Mouse (Mus musculus) cerebellum, adult 9-11 months (tissue): ENCODE data around the gene Hoxa2.
A peak's percentile ranks its signal among the peaks of the same experiment; 100 is the strongest.

Experiments
- DNase-seq: peaks from one replicate; pipeline ENCODE4 v3.0.0; 2022

Hoxa2 gene

DNA sequence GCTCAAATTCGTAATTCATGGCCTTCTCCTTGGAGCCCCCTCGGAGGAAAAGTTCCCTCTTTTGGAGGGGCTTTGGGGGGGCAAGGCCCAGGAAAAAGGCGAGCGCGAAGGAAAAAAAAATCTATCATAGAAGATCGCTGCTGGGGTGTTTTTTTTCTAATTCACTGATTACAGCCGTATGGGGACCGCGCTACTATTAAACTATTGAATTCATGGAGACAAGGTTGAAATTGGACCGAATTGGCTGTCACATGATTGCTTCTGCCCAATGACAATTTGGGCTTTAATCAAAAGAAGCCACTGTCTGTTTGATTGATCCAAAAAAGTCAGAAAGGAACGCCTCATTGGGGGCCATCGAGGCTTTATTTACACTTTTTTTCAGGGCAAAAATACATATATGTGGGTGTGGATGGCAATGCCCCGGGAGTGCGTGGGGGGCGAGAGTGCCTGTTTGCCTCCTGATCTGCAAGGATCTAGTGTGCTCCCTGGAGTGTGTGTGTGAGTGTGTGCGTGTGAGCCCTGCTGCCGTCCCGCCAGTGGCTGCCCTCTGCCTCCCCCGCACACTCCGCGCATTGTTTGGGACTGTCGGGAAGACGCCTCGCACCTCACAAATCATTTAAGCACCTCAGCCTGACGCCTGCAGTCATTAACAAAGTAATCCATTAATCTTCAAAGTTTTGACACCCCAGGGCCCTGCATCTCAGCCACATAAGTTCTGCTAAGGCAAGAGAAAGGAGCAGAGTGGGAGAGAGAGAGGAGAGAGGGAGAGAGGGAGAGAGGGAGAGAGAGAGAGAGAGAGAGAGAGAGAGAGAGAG is at the start of gene Hoxa2:
Gene Hoxa2 (minus strand): TSS at position 206 of the 815 bp plus-strand sequence.
- DNase-seq: no peak

DNA sequence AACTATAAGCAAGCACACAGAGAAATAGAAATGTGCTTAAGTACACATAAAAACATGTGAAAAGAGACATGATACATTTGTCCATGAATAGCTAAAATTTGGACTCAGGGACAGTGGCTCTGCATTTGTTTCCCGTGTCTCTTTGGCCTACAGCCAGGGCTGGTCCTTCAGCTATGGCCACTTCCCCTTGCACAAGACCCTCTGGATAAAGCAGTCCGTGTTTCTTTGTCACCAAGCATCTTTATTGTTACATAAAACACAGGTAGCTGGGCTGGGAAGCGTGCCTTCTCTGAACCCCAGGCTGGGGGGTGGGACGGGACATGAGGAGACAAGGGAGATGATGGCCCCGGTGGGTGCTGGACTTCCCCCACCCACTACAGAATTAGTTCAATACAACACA is 49.6 kb upstream of the Hoxa2 start:
- no peak for DNase-seq

DNA sequence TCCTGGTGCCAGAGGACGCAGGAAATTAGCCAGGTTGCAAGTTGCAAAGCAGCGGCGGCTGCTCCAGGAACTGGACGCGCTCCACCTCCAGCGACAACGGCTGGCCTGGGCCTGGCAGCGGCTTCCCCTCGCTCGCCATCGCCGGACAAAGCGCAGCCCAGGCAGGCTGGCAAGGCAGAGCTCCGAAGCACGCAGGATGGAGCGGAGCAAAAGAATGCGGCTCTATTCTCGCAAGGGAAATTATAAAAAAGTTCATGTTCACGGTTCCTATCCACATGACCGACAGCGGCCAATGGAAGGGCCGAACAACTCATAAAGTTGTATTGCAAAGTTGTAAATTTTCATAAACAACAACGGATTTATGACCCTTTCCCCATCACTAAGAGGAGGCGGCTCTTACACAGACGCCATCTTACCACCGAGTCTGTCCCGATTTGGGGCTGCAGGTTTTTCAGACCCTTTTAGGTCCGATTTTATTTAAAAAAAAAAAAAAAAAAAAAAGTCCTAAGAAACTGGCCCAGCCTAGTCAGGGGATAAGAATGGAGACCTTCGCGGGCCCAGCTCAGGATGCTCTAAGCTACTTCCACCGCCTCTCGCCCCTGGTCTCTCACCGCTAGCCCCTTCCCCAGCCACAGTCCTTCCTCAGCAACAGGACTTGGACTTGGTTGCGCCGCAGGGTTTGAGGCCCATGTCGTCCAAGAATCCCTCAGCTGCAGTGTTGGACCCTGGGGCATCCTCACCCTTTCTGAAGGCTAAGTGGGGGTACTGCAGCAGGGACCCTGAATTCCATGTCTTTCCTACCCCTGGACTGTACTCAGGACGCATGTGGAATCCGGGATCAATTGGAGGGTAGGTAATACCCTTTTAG is 48.7 kb upstream of the Hoxa2 start, which contains the start of the genes Hoxa3 and Gm28308:
Gene Hoxa3 (minus strand): TSS at position 218 of the 868 bp plus-strand sequence.
Gene Gm28308 (minus strand): TSS at position 221 of the 868 bp plus-strand sequence.
- DNase-seq: no peak

DNA sequence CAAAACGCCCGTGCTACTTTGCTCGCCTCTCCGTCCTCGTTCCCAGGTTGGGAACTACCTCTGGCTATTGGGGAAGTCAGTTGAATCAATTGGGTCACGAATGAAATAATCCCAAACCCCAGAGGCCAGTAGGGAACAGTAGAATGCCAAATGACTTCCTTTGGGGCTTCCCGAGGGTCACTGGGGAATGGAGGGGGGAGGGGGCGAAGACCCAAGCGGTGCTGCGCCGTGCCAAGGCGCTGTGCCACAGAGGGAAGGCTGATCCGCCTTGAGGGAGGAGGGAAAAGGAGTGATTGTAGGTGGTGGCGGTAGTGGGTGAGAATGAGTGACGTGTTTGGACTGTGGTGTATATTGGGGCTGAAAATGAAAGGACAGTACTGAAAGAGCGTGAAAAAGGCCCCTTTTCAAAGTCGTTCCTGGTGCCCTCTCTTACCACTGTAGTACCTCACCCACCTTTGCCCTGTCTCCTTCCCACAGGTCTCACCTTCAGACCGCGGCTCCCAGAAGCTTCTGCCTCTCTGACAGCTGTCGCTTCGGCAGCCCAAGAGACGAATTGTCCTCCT is 48.0 kb upstream of the Hoxa2 start:
- no peak for DNase-seq

DNA sequence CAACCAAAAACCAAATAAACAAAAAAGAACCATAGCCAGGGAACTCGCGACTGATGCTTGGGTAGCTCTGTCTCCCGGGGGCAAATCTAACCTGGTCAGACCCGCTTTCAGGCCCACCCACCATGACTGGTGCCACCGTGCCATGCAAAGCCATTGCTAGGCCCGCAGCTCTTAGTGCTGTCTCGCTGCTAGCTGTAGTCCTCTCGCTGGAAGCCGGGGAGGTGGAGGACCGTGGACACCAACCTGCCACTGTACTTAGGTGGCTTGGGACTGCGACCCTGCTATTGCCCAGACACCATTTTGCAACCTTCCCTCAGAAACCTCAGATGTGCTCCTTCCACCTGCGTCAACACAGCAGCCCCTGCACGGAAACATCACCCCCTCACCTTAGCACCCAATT is 47.3 kb upstream of the Hoxa2 start:
- DNase-seq: no peak

DNA sequence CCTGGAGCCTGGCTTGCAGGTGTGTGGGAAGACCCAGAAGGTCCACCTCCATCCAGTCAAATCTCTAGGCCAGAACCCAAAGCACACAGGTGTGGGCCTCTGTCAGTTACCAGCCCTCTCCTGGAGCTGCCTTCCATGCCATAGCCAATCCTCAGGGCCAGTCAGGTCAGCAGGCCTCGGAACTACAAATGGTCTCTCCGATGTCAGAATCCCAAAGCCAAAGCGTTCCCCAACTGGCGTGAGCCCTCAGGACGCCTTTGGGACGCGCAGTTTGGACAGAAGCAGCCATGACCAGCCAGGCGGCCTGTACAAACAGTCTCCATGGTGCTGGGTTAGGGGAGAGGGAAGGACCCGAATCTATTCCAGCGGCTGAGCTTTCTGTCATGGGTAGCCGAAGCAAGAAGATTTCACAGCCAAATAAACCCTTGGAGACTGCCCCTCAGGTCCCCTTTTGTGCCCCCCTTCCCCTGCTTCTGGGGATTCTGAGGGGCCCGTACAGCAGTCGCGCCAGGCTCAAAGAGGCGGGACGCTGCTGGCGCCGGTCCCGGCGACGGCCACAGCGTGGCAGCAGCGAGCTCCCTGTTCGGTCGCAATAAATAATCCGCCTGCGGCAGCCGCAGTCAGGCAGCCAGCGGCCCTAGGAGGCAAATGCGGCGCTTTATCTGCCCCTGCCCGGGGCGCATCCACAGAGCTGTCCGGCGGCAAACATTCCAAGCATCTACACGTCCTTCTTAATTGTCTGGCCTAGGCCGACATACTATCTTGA is 46.7 kb upstream of the Hoxa2 start:
- DNase-seq: peak; percentile 41

DNA sequence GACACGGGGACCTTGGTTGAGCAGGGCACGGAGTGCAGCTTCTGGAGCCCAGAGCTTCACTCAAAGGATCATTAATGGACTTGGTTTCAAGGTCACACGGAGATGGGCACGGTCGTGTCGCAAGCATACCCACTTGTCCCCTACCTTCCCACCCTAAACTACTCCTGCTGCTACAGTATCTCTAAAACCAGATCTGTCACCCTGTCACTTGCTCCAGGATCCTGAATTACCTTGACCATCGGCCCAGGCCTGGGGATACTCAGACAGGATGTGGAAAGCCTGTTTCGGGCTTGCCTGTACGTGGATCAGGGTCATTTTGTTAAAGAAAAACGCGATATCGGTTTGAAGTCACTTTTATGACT is 45.0 kb upstream of the Hoxa2 start:
- DNase-seq: no peak

DNA sequence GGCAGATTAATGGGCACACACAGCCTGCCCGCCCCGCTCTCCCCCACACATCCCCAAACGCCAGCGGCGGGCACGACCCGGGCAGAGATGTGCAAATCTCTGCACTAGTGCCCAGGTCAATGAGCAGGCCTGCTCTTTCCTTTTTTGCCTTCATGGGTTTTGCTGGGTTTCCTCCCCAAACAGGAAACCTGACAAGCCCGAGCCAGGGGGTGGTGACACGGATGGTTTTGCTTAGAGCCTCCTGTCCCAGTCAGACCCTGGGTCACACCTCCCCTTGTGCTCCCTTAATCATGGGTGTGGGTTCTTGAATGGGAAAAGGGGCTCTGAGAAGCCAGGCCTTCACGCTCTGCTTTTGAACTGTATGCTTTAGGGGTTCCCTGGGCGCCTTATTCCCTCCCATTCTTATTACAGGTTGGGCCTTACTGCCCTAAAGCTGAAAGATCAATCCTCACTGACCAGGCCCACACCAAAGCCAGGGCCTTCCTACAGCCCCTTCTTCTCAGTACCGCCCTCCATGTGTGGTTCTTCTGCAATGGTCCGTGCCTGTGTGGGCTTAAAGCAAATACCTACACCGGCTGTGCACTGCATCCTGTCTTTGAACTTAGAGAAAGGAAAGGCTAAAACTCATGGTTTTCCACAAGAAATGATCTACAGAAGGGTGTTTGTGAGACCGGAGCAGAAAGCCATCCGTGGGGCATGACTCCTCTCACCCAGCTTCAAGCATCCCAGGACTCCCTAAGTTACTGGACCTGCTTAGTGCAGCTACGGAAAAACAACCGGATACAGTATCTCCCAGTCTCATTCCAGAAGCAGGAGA is 44.4 kb upstream of the Hoxa2 start:
- no peak for DNase-seq

DNA sequence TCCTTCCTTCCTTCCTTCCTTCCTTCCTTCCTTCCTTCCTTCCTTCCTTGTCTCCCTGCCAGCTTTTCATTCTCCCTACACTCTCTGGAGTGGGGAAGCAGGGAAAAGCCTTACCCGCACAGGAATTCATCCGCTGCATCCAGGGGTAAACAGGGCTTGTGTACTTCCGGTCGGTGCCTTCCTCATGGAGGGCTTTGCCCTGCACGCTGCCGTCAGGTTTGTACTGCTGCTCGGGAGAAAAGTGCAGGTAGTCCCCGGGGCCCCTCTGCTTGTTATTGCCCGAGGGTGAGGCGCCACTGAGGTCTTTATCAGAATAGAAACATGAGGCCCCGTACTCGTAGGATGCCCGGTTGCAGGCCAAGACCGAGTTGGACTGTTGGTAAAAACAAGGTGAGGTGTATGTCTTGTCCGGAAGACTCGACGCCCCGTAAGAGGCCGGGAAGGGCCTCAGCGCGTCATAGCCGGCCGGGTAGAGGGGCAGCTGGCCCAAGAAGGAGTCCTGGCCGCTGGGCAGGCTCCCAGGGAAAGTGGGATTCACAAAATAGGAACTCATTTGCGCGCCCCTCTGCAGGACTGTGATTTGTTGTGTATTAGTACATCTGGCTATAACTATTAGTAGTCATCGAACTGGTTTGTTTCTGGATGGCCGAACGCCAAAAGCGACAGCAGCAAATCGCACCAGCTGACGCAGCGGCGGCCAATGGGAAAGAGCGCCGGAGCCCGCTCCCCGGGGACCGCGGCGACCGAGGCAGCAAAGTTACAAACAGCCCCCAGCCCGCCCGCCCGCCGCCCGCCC is 43.6 kb upstream of the Hoxa2 start, which contains the start of gene Hoxa6:
Gene Hoxa6 (minus strand): TSS at position 651 of the 796 bp plus-strand sequence.
- no peak for DNase-seq

DNA sequence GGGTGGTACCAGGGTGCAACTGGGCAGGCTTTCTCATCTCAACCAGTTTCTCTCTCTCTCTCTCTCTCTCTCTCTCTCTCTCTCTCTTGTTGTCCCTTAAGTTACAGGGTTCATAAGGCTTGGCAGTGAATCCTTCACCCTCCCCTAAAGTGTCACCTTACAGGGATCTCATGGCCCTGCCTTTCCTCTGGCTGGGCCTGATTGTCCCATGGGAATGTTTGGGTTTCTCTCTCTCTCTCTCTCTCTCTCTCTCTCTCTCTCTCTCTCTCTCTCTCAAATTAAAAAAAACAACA is 43.0 kb upstream of the Hoxa2 start:
- DNase-seq: no peak

DNA sequence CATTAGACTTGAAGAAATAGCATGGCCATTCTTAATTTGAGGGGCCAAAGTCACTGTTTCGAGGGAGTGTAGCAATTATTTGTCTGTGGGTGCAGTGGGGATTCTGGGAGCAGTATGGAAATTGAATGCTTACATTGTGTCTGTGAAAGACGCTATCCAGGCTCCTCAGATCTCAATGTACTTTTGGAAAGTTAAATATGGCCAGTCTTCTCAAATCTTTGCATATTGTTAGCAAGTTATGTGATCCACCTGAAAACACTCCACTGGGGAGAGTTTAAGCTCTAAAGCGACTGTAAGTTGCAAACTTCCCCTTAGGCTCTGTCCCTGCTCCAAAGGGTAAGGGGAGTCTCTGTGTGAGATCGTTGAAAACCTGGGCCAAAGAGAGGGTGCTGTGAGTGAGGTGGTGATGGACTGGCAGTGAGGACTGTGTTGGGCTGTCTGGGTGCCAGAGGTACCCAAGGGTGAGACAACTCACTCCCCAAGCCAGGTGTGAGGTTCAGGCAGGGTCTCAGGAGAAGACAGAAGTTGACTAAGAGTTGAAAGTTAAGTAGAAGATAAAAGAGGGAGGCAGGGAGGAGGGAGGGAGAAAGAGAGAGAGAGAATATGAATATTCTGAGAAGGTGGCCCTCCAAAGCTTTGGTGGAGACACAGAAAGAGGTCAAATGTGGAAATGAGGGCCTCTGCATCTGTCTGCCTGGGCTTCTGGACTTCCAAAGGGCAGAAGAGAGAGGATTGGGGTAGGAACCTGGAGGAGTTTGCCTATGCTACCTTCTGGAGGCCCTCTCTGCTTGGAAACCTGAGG is 42.5 kb upstream of the Hoxa2 start:
- no peak for DNase-seq

DNA sequence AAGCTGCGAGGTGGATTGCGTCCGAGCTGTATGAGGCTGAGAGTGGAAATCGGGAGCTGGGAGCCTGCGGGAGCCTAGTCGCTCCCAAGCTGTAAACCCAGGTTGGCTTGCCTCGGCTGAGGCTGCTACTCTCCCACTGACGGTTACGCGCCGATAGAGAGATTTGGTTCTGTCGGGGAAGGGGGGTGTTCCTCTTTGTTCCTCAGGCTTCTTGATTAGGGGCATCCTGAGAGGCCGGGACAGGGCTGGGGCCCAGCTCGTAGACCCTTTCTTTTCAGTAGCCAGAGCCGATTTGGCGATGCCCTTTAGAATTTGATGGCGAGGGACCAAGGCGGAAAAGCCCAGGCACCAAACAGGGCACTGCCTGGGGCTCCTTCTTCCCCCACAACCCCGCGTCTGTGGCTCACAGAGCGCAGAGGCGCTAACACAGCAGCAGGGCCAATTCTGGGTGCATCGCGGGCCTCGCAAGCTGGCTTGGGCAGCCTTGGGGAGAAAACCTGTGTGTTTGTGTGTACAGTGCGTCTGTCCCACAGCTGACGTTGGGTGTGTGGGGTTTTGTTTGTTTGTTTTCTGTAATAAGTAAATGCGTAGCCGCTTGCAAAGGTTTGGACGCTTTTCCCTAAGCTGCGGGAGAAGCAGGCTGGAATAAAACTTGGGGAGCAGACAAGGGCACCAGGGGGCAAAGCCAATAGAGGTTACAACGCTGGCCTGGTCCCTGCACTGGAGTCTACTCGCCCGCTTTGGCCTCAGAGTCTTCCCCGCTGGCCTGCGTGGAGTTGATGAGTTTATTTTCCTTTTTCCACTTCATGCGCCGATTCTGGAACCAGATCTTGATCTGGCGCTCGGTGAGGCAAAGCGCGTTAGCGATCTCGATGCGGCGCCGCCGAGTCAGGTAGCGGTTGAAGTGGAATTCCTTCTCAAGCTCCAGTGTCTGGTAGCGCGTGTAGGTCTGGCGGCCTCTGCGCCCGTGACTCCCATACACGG is 41.3 kb upstream of the Hoxa2 start:
- no peak for DNase-seq

DNA sequence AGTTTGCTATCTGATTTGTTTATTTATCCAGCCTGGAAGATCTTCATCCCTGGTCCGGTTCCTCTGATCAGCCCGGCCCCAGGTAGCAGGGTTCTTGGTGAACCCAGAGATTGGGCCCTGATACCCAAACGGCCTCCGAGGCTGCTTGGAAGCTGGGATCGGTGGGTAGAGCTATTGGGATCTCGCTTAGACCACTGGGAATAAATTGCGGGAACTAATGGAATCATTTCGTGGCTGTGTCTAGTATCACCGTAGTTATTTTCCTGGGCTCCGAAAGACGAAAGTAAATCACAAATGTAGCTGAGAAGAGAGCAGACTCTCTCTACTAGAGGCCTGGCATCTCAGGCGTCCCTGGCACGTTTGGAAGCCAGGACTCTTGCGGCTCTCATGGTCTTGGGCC is 40.6 kb upstream of the Hoxa2 start:
- no peak for DNase-seq

DNA sequence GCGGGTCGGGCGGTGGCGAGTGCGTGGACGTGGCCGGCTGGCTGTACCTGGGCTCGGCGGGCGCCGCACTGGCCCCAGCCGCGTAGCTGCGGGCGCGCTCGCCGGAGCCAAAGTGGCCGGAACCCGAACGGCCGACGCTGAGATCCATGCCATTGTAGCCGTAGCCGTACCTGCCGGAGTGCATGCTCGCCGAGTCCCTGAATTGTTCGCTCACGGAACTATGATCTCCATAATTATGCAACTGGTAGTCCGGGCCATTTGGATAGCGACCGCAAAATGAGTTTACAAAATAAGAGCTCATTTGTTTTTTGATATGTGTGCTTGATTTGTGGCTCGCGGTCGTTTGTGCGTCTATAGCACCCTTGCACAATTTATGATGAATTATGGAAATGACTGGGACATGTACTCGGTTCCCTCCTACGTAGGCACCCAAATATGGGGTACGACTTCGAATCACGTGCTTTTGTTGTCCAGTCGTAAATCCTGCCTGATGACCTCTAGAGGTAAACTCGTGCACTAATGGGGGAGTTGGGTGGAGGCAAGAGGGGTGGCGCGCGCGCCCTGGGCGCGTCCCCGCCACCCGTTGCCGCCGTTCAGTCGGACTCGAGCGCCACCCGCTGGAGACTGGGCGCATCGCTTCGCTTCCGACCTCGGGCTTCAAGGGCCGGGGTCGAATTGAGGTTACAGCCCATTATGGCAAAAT is 39.6 kb upstream of the Hoxa2 start, which contains the start of gene Hoxa5:
Gene Hoxa5 (minus strand): TSS at position 538 of the 703 bp plus-strand sequence.
- DNase-seq: no peak

DNA sequence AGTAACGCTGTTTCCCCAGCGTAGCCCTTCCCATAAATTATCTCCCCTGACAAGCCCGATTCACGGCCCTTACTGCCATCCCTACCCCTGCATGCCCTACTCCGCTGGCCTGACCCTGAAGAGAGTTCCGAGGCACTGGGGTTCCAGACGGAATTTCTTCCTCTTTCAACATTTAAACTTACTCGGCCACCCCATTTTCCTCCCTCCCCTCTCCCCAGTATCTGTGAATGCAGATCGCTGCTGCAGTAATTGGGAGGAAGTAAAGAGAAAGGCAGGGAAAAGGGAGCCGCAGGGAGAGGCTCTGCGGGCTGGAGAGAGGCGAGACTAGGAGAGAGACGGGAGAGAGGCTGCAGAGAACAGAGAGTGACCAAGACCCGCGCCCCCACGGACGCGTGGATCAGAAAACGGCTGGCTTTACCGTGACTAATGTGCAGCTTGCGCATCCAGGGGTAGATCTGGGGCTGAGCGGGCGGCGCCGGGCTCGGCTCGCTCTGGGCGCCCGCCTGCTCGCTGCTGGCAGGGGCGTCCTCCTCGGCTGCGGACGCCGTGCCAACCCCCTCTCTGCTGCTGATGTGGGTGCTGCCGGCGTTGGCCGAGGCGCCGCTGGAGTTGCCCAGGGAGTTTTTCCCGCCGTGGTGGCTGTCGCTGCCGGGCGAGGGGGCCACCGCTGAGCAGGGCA is 38.9 kb upstream of the Hoxa2 start:
- no peak for DNase-seq

DNA sequence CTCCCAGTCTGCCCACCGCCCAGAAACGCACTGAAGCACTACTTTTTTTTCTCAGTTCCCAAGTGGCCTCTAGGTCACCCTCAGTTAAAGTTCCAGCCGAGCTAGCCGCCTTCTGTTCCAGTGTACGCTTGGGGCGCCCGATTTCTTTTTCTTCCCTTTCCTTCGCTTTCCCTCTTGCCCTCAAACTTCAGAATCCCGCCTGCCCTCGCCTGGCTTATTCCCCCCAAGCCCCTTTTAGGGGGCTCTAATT is 38.4 kb upstream of the Hoxa2 start:
- no peak for DNase-seq

DNA sequence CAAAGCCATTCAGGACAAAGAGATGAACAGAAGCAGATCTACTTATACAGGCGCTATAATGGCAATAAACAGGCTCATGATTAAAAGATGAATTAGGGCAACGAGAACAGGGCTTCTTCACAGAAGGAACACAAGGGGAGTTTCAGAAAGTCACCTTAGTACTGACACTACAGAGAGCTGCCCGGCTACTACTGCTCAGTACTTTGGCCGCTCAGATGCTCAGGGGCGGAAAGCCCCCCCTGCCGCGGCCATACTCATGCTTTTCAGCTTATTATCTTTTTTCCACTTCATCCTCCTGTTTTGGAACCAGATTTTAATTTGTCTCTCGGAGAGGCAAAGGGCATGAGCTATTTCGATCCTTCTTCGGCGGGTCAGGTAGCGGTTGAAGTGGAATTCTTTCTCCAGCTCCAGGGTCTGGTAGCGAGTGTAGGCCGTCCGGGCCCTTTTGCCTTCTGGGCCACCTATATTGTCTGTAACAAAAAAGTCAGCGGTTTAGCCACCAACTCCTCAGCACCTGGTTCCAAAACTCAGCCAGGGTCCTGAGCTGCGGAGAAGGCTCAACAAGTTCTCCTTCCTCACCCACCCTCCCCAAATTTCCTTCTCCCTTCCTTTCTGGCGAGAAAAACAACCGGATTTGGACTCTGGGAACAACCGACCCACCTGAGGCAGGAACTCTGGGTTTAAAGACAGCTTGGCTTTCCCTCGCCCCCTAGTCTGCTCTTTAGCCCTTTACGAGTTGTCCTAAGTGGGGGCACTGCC is 37.9 kb upstream of the Hoxa2 start:
- DNase-seq: no peak
